ENCODE assay signal across 13 mouse cellular contexts in genomic region chr7:116147114-116147513, GRCm38 (mm10).
"Had no signal": no experiment of that assay in that cellular context is flagged by ENCODE, and none has a peak within 500 bp of the region (broad histone marks: within the 10 kb centered on the region; RNA-seq: fewer than 3 reads in every experiment).

No protein-coding gene starts in this region.

- DNase-seq: kidney, adult 8-10 months; kidney, postnatal 25 days; layer of hippocampus, adult 9-11 months; lung, adult 2 months; right cerebral cortex, postnatal 14 days; thymus, adult 2 months; thymus, postnatal 25 days had no signal

- H3K27ac ChIP-seq: limb, embryonic 10.5 days; liver, embryonic 15.5 days; midbrain, embryonic 13.5 days; neural tube, embryonic 12.5 days; stomach, embryonic 15.5 days had no signal

- H3K9ac ChIP-seq: liver, embryonic 15.5 days; midbrain, embryonic 13.5 days; neural tube, embryonic 12.5 days; stomach, embryonic 15.5 days had no signal

- H3K4me1 ChIP-seq: limb, embryonic 10.5 days; liver, embryonic 15.5 days; midbrain, embryonic 13.5 days; neural tube, embryonic 12.5 days; stomach, embryonic 15.5 days had no signal

- ATAC-seq: midbrain, embryonic 13.5 days had no signal

- H3K36me3 ChIP-seq: limb, embryonic 10.5 days; liver, embryonic 15.5 days; stomach, embryonic 15.5 days had no signal

- H3K4me2 ChIP-seq: liver, embryonic 11.5 days; liver, embryonic 15.5 days; midbrain, embryonic 13.5 days; neural tube, embryonic 12.5 days; stomach, embryonic 15.5 days had no signal

- H3K27me3 ChIP-seq: liver, embryonic 15.5 days; midbrain, embryonic 13.5 days; neural tube, embryonic 12.5 days; stomach, embryonic 15.5 days had no signal

- H3K4me3 ChIP-seq: limb, embryonic 10.5 days; liver, embryonic 15.5 days; midbrain, embryonic 13.5 days; neural tube, embryonic 12.5 days; stomach, embryonic 15.5 days had no signal

- H3K9me3 ChIP-seq: limb, embryonic 10.5 days; liver, embryonic 15.5 days; midbrain, embryonic 13.5 days; neural tube, embryonic 12.5 days; stomach, embryonic 15.5 days had no signal
